Mouse (Mus musculus): ENCODE results near the gene Mpdu1. TPM values are rescaled to one million over a fixed set of nuclear protein-coding genes. Genes with fewer than 3 reads are reported as not detected.
"Not testable (repeated sequence)": the region's sequence is repeated elsewhere in the genome, so short reads cannot be mapped to it uniquely, and the experiment has no call there.

Mpdu1 gene
- polyA plus RNA-seq, 2 experiments from 2014 or later, result 34.8 to 85.1 TPM

GRCm38 (mm10) chr11:69620394-69621081, 41.9 kb downstream of the Mpdu1 start:
- no peak for ATAC-seq

- ATAC-seq, result no peak
These were observed 44.6 kb downstream of the Mpdu1 start, which contains the start of gene Shbg for GRCm38 (mm10) chr11:69617805-69618204. Shbg (minus strand) TSS chr11:69617905.

GRCm38 (mm10) chr11:69616781-69617180, 45.7 kb downstream of the Mpdu1 start:
- no peak for ATAC-seq

GRCm38 (mm10) chr11:69614257-69614588, 48.2 kb downstream of the Mpdu1 start:
- ATAC-seq, result not testable (repeated sequence)

- no peak for ATAC-seq
These were observed 48.7 kb downstream of the Mpdu1 start for GRCm38 (mm10) chr11:69613553-69614256.

- no peak for ATAC-seq
These were observed 51.5 kb downstream of the Mpdu1 start for GRCm38 (mm10) chr11:69610899-69611298.

- ATAC-seq, result no peak
These were observed 53.0 kb downstream of the Mpdu1 start for GRCm38 (mm10) chr11:69609416-69609815.

- no peak for ATAC-seq
These were observed 53.9 kb downstream of the Mpdu1 start for GRCm38 (mm10) chr11:69608525-69608924.

- ATAC-seq, result no peak
These were observed 55.6 kb downstream of the Mpdu1 start for GRCm38 (mm10) chr11:69606832-69607231.

Other genes with a start within 250 kb of the Mpdu1 start
- gene Kdm6b, start 249.0 kb downstream of the Mpdu1 start, polyA plus RNA-seq (2017; shearing (Covaris generic)), result 10 to 100 TPM; 30.7 to 32.6 TPM
- gene Dnah2, start 113.5 kb downstream of the Mpdu1 start, polyA plus RNA-seq (2017; shearing (Covaris generic)), result under 1 TPM in 1 of 2 experiments, not detected in 1; 0.09 TPM
- gene Efnb3, start 102.4 kb downstream of the Mpdu1 start, polyA plus RNA-seq (2017; shearing (Covaris generic)), result under 1 TPM; 0.27 to 0.37 TPM
- gene Wrap53, start 82.4 kb downstream of the Mpdu1 start, polyA plus RNA-seq (2017; shearing (Covaris generic)), result 10 to 100 TPM; 23.0 to 31.9 TPM
- 100 to 1,000 TPM; 307 to 416 TPM for gene Trp53, start 82.3 kb downstream of the Mpdu1 start, polyA plus RNA-seq (2017; shearing (Covaris generic))
- not detected for gene Atp1b2, start 56.7 kb downstream of the Mpdu1 start, polyA plus RNA-seq (2017; shearing (Covaris generic))
- gene Shbg, start 44.7 kb downstream of the Mpdu1 start, polyA plus RNA-seq (2017; shearing (Covaris generic)), result not detected
- not detected for gene Sat2, start 40.6 kb downstream of the Mpdu1 start, polyA plus RNA-seq (2017; shearing (Covaris generic))
- 10 to 100 TPM; 11.0 to 11.2 TPM for gene Fxr2, start 29.7 kb downstream of the Mpdu1 start, polyA plus RNA-seq (2017; shearing (Covaris generic))
- gene Sox15, start 7.3 kb downstream of the Mpdu1 start, polyA plus RNA-seq (2017; shearing (Covaris generic)), result under 1 TPM in 1 of 2 experiments, not detected in 1; 0.81 TPM
- 1 to 10 TPM; 3.0 to 5.8 TPM for gene Cd68, start 3.5 kb upstream of the Mpdu1 start, polyA plus RNA-seq (2017; shearing (Covaris generic))
- 100 to 1,000 TPM; 166 to 236 TPM for gene Eif4a1, start 9.8 kb upstream of the Mpdu1 start, polyA plus RNA-seq (2017; shearing (Covaris generic))
- gene Senp3, start 19.4 kb upstream of the Mpdu1 start, polyA plus RNA-seq (2017; shearing (Covaris generic)), result 10 to 100 TPM; 31.6 to 47.4 TPM
- not detected for gene Tnfsf13, start 23.1 kb upstream of the Mpdu1 start, polyA plus RNA-seq (2017; shearing (Covaris generic))
- under 1 TPM in 1 of 2 experiments, not detected in 1; 0.23 TPM for gene Tnfsf12, start 33.2 kb upstream of the Mpdu1 start, polyA plus RNA-seq (2017; shearing (Covaris generic))
- not detected for gene Tnfsfm13, start 33.5 kb upstream of the Mpdu1 start, polyA plus RNA-seq (2017; shearing (Covaris generic))
- gene Polr2a, start 96.0 kb upstream of the Mpdu1 start, polyA plus RNA-seq (2017; shearing (Covaris generic)), result 10 to 100 TPM; 25.6 to 36.0 TPM
- not detected for gene Slc35g3, start 99.3 kb upstream of the Mpdu1 start, polyA plus RNA-seq (2017; shearing (Covaris generic))
- 10 to 100 TPM; 11.2 to 11.8 TPM for gene Zbtb4, start 103.3 kb upstream of the Mpdu1 start, polyA plus RNA-seq (2017; shearing (Covaris generic))
- 1 to 10 TPM; 2.9 to 4.5 TPM for gene Chrnb1, start 133.3 kb upstream of the Mpdu1 start, polyA plus RNA-seq (2017; shearing (Covaris generic))
- not detected for gene Fgf11, start 139.2 kb upstream of the Mpdu1 start, polyA plus RNA-seq (2017; shearing (Covaris generic))
- gene Tmem102, start 143.0 kb upstream of the Mpdu1 start, polyA plus RNA-seq (2017; shearing (Covaris generic)), result not detected
- not detected for gene Gm39566, start 152.7 kb upstream of the Mpdu1 start, polyA plus RNA-seq (2017; shearing (Covaris generic))
- not detected for gene Spem2, start 155.8 kb upstream of the Mpdu1 start, polyA plus RNA-seq (2017; shearing (Covaris generic))
- under 1 TPM in 1 of 2 experiments, not detected in 1; 0.42 TPM for gene Spem1, start 159.5 kb upstream of the Mpdu1 start, polyA plus RNA-seq (2017; shearing (Covaris generic))
- 1 to 10 TPM; 1.1 to 1.2 TPM for gene Nlgn2, start 175.1 kb upstream of the Mpdu1 start, polyA plus RNA-seq (2017; shearing (Covaris generic))
- gene Tmem256, start 175.9 kb upstream of the Mpdu1 start, polyA plus RNA-seq (2017; shearing (Covaris generic)), result 100 to 1,000 TPM in 1 of 2 experiments, 10 to 100 TPM in 1; 93.2 to 114 TPM
- 10 to 100 TPM; 22.4 to 33.5 TPM for gene Plscr3, start 183.7 kb upstream of the Mpdu1 start, polyA plus RNA-seq (2017; shearing (Covaris generic))
- gene Tnk1, start 196.1 kb upstream of the Mpdu1 start, polyA plus RNA-seq (2017; shearing (Covaris generic)), result not detected
- not detected for gene Tmem95, start 215.4 kb upstream of the Mpdu1 start, polyA plus RNA-seq (2017; shearing (Covaris generic))
- gene Kctd11, start 218.8 kb upstream of the Mpdu1 start, polyA plus RNA-seq (2017; shearing (Covaris generic)), result 1 to 10 TPM in 1 of 2 experiments, not detected in 1; 1.1 TPM
- 100 to 1,000 TPM; 256 to 383 TPM for gene Acap1, start 232.9 kb upstream of the Mpdu1 start, polyA plus RNA-seq (2017; shearing (Covaris generic))
- gene 2810408A11Rik, start 238.3 kb upstream of the Mpdu1 start, polyA plus RNA-seq (2017; shearing (Covaris generic)), result 1 to 10 TPM; 1.6 to 2.0 TPM
- 1 to 10 TPM; 8.3 to 9.1 TPM for gene Neurl4, start 238.4 kb upstream of the Mpdu1 start, polyA plus RNA-seq (2017; shearing (Covaris generic))